Comparison of ENCODE assay signal across 9 mouse cellular contexts in the genomic region with DNA sequence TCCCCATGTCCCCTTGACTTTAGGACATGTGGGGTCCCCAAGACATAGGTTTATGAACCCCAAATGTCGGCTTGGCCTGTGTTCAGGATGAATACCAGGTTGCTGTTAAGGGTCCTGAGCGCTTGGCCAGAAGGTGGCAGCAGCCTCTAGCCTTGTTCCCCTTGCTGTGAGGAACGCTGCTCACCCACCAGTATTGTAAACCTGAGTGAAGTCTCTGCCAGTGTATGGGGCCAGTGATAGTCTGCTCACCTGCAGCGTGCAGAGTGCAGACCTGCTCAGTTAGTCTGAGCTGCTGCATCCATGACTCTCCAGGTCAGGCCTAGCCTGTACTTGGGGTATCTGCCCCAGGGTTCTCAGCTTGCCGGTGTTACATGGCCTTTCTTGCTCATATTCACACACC. TPM values are rescaled to one million over a fixed set of nuclear protein-coding genes. Genes with fewer than 3 reads are reported as not detected.
DNase-seq lines count a peak whose midpoint lies in the region; ATAC-seq and TF ChIP-seq lines count a peak whose summit lies in the region.
"Had no signal": no experiment of that assay in that cellular context is flagged by ENCODE, and none has a peak within 500 bp of the region (broad histone marks: within the 10 kb centered on the region; RNA-seq: fewer than 3 reads in every experiment).

No protein-coding gene starts in this region.

- ATAC-seq in hematopoietic stem cell, adult 5-6 weeks (replicated peaks in 1 of 2; ENCODE audit: insufficient read depth in 1 of 2, low FRiP score in 2 of 2, low TSS enrichment in 1 of 2, low read depth in 1 of 2, poor library complexity in 2 of 2, severe bottlenecking in 2 of 2), result peak; percentile 79 to 82

- H3K4me3 ChIP-seq in CH12.LX (replicated peaks in 1 of 3; ENCODE audit: low read depth in 2 of 3, low read length in 2 of 3, poor library complexity in 1 of 3), result no peak overlapping the region
- no peak overlapping the region for H3K4me3 ChIP-seq in lung, adult 2 months (replicated peaks; ENCODE audit: extremely low read depth, low read depth, low read length)
- H3K4me3 ChIP-seq in olfactory bulb, adult 2 months (ENCODE audit: insufficient read depth, low read depth, low read length), result no peak overlapping the region
- H3K4me3 ChIP-seq: erythroblast, embryonic 14.5 days had no signal

- peak in 1 of 2 experiments; percentile 87; a peak in 2 of 4 replicates for TF ChIP-seq CTCF in CH12.LX (conservative IDR thresholded peaks at IDR 0.05 in 1 of 2, IDR thresholded peaks at IDR 0.05 in 1 of 2; ENCODE audit: low read depth in 2 of 2, low read length in 2 of 2)
- TF ChIP-seq CTCF in lung, adult 2 months (IDR thresholded peaks at IDR 0.05; ENCODE audit: insufficient read depth, low read length), result peak; percentile 88
- peak; percentile 71 for TF ChIP-seq CTCF in olfactory bulb, adult 2 months (IDR thresholded peaks at IDR 0.05; ENCODE audit: insufficient read depth, low read depth, low read length)

- DNase-seq in CH12.LX (ENCODE audit: extremely low read depth), result peak; percentile 43
- DNase-seq in c-Kit-positive CD71-positive TER-119-negative erythroid progenitor cells, embryonic 14.5 days (ENCODE audit: low read depth), result peak; percentile 33
- peak; percentile 46 for DNase-seq in forelimb bud, embryonic 11.5 days (ENCODE audit: low read depth, low spot score)
- DNase-seq in layer of hippocampus, adult 8-10 months (ENCODE audit: low spot score in 2 of 2), result peak; percentile 75 to 85
- DNase-seq in lung, adult 2 months, result peak; percentile 66
- DNase-seq in thymus, postnatal 0 days (ENCODE audit: low spot score), result peak; percentile 92

- H3K36me3 ChIP-seq in CH12.LX (replicated peaks in 1 of 2; ENCODE audit: control insufficient read depth in 1 of 2, insufficient read depth in 1 of 2, low read length in 1 of 2), result no peaks in the 10 kb centered on the region

- no peaks in the 10 kb centered on the region for H3K9me3 ChIP-seq in CH12.LX (replicated peaks; ENCODE audit: low read length)

- no peak overlapping the region for H3K27ac ChIP-seq in CH12.LX (ENCODE audit: insufficient read depth, low read depth)
- no peak overlapping the region for H3K27ac ChIP-seq in olfactory bulb, adult 2 months (ENCODE audit: insufficient read depth, low read depth, low read length)

- TF ChIP-seq POLR2A in CH12.LX (IDR thresholded peaks at IDR 0.05; ENCODE audit: low read depth, low read length), result no peak
- TF ChIP-seq POLR2A in lung, adult 2 months (IDR thresholded peaks at IDR 0.05; ENCODE audit: borderline replicate concordance, extremely low read depth, low read depth, low read length), result no peak
- TF ChIP-seq POLR2A in olfactory bulb, adult 2 months (IDR thresholded peaks at IDR 0.05; ENCODE audit: insufficient read depth, low read depth, low read length), result no peak

- WGBS in lung, adult 2 months, result 19% methylated on average over 5 of the region's 5 CpGs
- 29% methylated on average over 5 of the region's 5 CpGs for WGBS in olfactory bulb, adult 2 months

- in situ Hi-C loops in CH12.LX (cut with MboI; ENCODE audit: low pct_ligation_motif_present, low pct_unique_long_range_greater_than_20kb, low sequenced_read_pairs), result no loop called here

- TF ChIP-seq EP300 in CH12.LX (IDR thresholded peaks at IDR 0.05; ENCODE audit: low read length), result no peak

- H3K79me2 ChIP-seq in CH12.LX (replicated peaks; ENCODE audit: control insufficient read depth, extremely low read depth, insufficient read depth, poor library complexity, severe bottlenecking), result no peaks in the 10 kb centered on the region

- peaks cover 2% of the 10 kb centered on the region for H3K27me3 ChIP-seq in CH12.LX (replicated peaks)

- dilution Hi-C loops in CH12.LX (cut with MboI; ENCODE audit: extremely low pct_ligation_motif_present, extremely low pct_unique_long_range_greater_than_20kb, low sequenced_read_pairs), result no loop called here

- H3K9ac ChIP-seq in CH12.LX (ENCODE audit: insufficient read depth, low read depth), result no peak overlapping the region

- no peaks in the 10 kb centered on the region; a peak in 1 of 4 replicates for H3K4me1 ChIP-seq in CH12.LX (ENCODE audit: control insufficient read depth in 1 of 2, insufficient read depth in 2 of 2)
- H3K4me1 ChIP-seq in lung, adult 2 months (ENCODE audit: control insufficient read depth, insufficient read depth, low read length), result peaks cover 11% of the 10 kb centered on the region
- H3K4me1 ChIP-seq in olfactory bulb, adult 2 months (ENCODE audit: control insufficient read depth, insufficient read depth, low read length), result peaks cover 16% of the 10 kb centered on the region

- TF ChIP-seq RAD21 in CH12.LX (IDR thresholded peaks at IDR 0.05; ENCODE audit: low read depth, low read length), result peak; percentile 86

- no peak overlapping the region for H3K4me2 ChIP-seq in CH12.LX (ENCODE audit: insufficient read depth, low read depth, poor library complexity, severe bottlenecking)

TF ChIP-seq in CH12.LX, 34 proteins besides CTCF, POLR2A, EP300 and RAD21:
- no peak for TF ChIP-seq JUND (conservative IDR thresholded peaks at IDR 0.05; ENCODE audit: low read depth, low read length)
- TF ChIP-seq SMC3 (IDR thresholded peaks at IDR 0.05; ENCODE audit: low read depth, low read length), result peak; percentile 89
- peak; percentile 41 for TF ChIP-seq ZC3H11A (IDR thresholded peaks at IDR 0.05; ENCODE audit: low read depth, low read length)

RNA-seq across cellular contexts. Expression of gene Ramp1, which starts 0.5 kb away (rescaled TPM):
- not detected in 2 replicates for total RNA-seq in CH12.LX (2012; rRNA removed)
- total RNA-seq in CH12.LX (2014; rRNA removed), result not detected in 2 replicates
- not detected in 2 replicates for polyA plus RNA-seq in CH12.LX (2012; ENCODE audit: insufficient read length, low read depth)
- total RNA-seq in hematopoietic stem cell, adult 5-6 weeks (2017), result 138 and 151 TPM in 2 replicates
- total RNA-seq in layer of hippocampus, adult 8-10 months (2022), result 10 to 100 TPM; 55.1 to 62.5 (median 56.6) TPM
- polyA plus RNA-seq in lung, adult 2 months (2012; rRNA removed), result 35.7 and 37.7 TPM in 2 replicates
- polyA plus RNA-seq in olfactory bulb, adult 2 months (2012; ENCODE audit: insufficient read depth, insufficient read length, low replicate concordance, missing spikeins), result not detected in 2 replicates
- 156 and 158 TPM in 2 replicates for polyA plus RNA-seq in thymus, postnatal 0 days (2015; fragmentation: Nextera tagmentation; extraction: Ambion mirVana)

RNA-seq across cellular contexts. Expression of gene Rbm44, which starts 34.2 kb away (rescaled TPM):
- not detected in 2 replicates for total RNA-seq in CH12.LX (2012; rRNA removed)
- 0.24 and 0.44 TPM in 2 replicates for total RNA-seq in CH12.LX (2014; rRNA removed)
- 0.23 and 0.25 TPM in 2 replicates for polyA plus RNA-seq in CH12.LX (2012; ENCODE audit: insufficient read length, low read depth)
- total RNA-seq in hematopoietic stem cell, adult 5-6 weeks (2017), result 5.6 and 10.2 TPM in 2 replicates
- under 1 TPM in 1 of 4 experiments, not detected in 3; 0.23 TPM for total RNA-seq in layer of hippocampus, adult 8-10 months (2022)
- polyA plus RNA-seq in lung, adult 2 months (2012; rRNA removed), result not detected in 2 replicates
- polyA plus RNA-seq in olfactory bulb, adult 2 months (2012; ENCODE audit: insufficient read depth, insufficient read length, low replicate concordance, missing spikeins), result not detected in 2 replicates
- polyA plus RNA-seq in thymus, postnatal 0 days (2015; fragmentation: Nextera tagmentation; extraction: Ambion mirVana), result 1.4 and 2.1 TPM in 2 replicates
- polyA plus RNA-seq: erythroblast, embryonic 14.5 days had no signal

Comparison
In these comparisons a context has a peak if more than half of its experiments do, and no peak if none do; other contexts are left out.
1. DNase-seq: peak in every context shown above with its lines; median percentile 92 in thymus, postnatal 0 days; 80 in layer of hippocampus, adult 8-10 months; 66 in lung, adult 2 months; 46 in forelimb bud, embryonic 11.5 days; 43 in CH12.LX; 33 in c-Kit-positive CD71-positive TER-119-negative erythroid progenitor cells, embryonic 14.5 days.
2. RNA of gene Ramp1, which starts 0.5 kb away (polyA plus RNA-seq): 156 to 158 TPM in thymus, postnatal 0 days and 35.7 to 37.7 TPM in lung, adult 2 months; not detected in CH12.LX and not detected in olfactory bulb, adult 2 months; every median in the first group is over 10 times any median in the second.